Mouse (Mus musculus): ENCODE measurements around the gene Gm42688. TPM values are rescaled to one million over a fixed set of nuclear protein-coding genes. Genes with fewer than 3 reads are reported as not detected.

Gene Gm42688
- polyA plus RNA-seq (2014; fragmentation: Nextera tagmentation; extraction: Ambion mirVana), result 1.9 and 2.7 TPM in 2 replicates

DNA sequence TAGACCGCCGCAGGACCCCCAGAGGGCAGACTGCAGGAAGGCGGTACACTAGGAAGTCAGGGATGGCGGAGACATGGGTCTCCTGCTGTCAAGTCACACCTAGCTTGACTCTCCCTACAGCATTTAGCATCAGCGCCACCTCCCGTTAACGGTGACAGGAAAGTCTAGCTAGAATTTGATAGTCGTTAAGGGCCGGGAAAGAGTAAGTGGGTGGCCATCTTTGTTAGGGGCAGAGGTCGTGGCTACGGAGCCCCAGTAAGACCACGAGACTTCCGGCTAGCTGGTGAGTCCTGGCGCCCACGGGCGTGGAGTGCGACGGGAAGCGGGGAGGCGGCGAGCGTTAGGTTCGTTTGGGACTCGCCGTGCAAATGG lies at the start of gene Gm42688, which contains the start of gene Ccdc142:
TSS of gene Gm42688 (plus strand) at position 302 of the 372 bp plus-strand sequence.
TSS of gene Ccdc142 (plus strand) at position 286 of the 372 bp plus-strand sequence.
- Histone ChIP-seq H3K4me3 (ENCODE audit: low read depth, low read length) (peak within 1 kb of the TSS; percentile 72), H3K9me3 (replicated peaks; ENCODE audit: control insufficient read depth, low read length) (no peaks in the 10 kb centered on the region), H3K9ac (ENCODE audit: low read length) (peak within 1 kb of the TSS; percentile 80), H3K4me1 (ENCODE audit: control insufficient read depth, insufficient read depth, low read length) (peaks cover 12% of the 10 kb centered on the region), H3K4me2 (ENCODE audit: low read length) (peak within 1 kb of the TSS; percentile 100), H3K36me3 (ENCODE audit: control insufficient read depth, insufficient read depth, low read length) (no peaks in the 10 kb centered on the region), H3K27ac (ENCODE audit: low read depth, low read length) (peak within 1 kb of the TSS; percentile 66), H3K27me3 (replicated peaks; ENCODE audit: control insufficient read depth, insufficient read depth, low read length) (no peaks in the 10 kb centered on the region)
- DNase-seq (ENCODE audit: low spot score), result peak; percentile 91
- 1% methylated on average over 25 of the region's 25 CpGs for WGBS
- ATAC-seq, result peak; percentile 80

DNA sequence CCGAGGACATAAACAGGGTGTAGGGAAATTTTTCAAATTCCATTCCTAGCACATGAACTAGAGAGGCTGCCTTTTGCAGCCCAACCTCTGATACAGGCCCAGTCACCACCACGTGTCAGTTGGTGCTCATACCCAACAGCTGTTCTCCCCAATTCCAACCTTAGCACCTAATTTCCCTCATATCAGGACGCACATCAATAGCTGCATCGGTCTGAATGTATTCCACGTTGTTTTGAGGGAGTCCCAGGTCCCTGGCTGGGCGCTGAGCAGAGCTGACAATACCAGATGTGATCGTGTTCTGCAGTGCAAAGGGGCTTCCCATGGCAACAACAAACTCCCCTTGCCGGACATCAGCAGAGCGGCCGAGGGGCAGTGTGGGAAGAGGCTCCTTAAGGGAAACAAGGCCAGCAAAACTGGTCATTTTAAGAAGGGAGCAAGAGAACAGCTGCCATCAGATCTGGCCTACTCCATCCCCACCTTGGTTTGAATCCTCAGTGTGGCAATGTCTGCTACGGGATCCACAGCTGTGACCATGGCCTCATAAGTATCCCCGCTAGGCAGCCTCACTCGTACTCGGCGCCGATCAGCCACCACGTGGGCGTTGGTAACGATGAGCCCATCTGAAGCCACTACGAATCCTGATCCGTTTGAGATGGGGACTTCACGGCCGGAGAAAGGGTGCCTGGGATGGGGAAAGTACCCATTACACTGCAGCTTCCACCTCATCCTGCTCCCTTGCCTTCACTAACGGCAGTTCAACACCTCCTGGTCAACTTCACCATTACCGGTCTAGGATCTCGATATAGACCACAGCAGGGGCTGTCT lies 48.1 kb upstream of the Gm42688 start:
- H3K9me3 ChIP-seq (replicated peaks; ENCODE audit: control insufficient read depth, low read length), result no peaks in the 10 kb centered on the region
- peaks cover 18% of the 10 kb centered on the region for H3K4me1 ChIP-seq (ENCODE audit: control insufficient read depth, insufficient read depth, low read length)
- H3K27ac ChIP-seq (ENCODE audit: low read depth, low read length), result peak overlapping the region; percentile 62; the same call in 1 of the 2 replicates
- no peaks in the 10 kb centered on the region for H3K27me3 ChIP-seq (replicated peaks; ENCODE audit: control insufficient read depth, insufficient read depth, low read length)
- H3K9ac ChIP-seq (ENCODE audit: low read length), result peak overlapping the region; percentile 90
- WGBS, result 4% methylated on average over 26 of the region's 26 CpGs
- peak; percentile 4; the same call in 1 of the 2 replicates for ATAC-seq
- peak overlapping the region; percentile 96 for H3K4me3 ChIP-seq (ENCODE audit: low read depth, low read length)
- DNase-seq (ENCODE audit: low spot score), result peak; percentile 37
- H3K36me3 ChIP-seq (ENCODE audit: control insufficient read depth, insufficient read depth, low read length), result peaks cover 28% of the 10 kb centered on the region
- peak overlapping the region; percentile 87 for H3K4me2 ChIP-seq (ENCODE audit: low read length)

DNA sequence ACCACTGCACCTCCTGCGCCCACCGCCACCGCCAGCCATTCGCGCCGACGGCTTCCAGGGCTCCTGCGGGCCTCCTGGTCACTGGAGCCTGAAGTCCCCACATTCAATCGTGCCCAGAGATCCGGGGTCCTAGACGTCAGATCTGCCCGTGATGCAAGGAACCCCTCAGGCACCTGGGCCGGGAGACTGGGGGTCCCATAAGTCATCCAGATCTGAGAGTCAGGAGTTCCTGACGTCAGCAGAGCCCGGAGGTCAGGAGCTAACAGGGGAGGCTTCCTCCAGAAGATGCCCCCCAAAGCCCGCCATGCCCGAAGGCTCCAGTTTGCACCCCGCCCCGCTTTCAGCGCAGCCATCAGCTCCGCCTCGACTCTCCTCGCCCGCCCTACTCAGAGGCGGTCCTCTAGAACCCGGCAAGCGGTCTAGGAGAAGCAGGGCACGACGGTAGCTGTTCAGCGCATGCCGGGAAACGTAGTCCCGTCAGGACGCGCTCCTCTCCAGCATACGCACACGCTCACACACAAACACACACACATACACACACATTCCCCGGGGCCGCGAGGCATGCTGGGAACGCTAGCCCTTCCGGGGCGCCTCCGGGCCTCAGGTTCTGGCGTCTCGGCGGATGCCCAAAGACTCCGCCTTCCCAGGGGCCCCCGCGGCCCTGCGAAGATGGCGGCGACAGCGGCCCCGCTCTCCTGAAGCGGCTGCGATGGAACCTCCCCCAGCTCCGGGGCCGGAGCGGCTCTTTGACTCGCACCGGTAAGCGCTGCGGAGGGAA lies 47.2 kb upstream of the Gm42688 start, which contains the start of gene Aup1:
TSS of gene Aup1 (plus strand) at position 448 of the 778 bp plus-strand sequence.
- DNase-seq (ENCODE audit: low spot score), result peak; percentile 99
- peak; percentile 98 for ATAC-seq
- peak within 1 kb of the TSS; percentile 90 for H3K9ac ChIP-seq (ENCODE audit: low read length)
- no peaks in the 10 kb centered on the region for H3K9me3 ChIP-seq (replicated peaks; ENCODE audit: control insufficient read depth, low read length)
- peaks cover 18% of the 10 kb centered on the region for H3K4me1 ChIP-seq (ENCODE audit: control insufficient read depth, insufficient read depth, low read length)
- H3K36me3 ChIP-seq (ENCODE audit: control insufficient read depth, insufficient read depth, low read length), result peaks cover 28% of the 10 kb centered on the region
- no peaks in the 10 kb centered on the region for H3K27me3 ChIP-seq (replicated peaks; ENCODE audit: control insufficient read depth, insufficient read depth, low read length)
- peak within 1 kb of the TSS; percentile 96 for H3K4me3 ChIP-seq (ENCODE audit: low read depth, low read length)
- peak within 1 kb of the TSS; percentile 87 for H3K4me2 ChIP-seq (ENCODE audit: low read length)
- under 1% methylated on average over 59 of the region's 64 CpGs for WGBS
- H3K27ac ChIP-seq (ENCODE audit: low read depth, low read length), result peak within 1 kb of the TSS; percentile 82

DNA sequence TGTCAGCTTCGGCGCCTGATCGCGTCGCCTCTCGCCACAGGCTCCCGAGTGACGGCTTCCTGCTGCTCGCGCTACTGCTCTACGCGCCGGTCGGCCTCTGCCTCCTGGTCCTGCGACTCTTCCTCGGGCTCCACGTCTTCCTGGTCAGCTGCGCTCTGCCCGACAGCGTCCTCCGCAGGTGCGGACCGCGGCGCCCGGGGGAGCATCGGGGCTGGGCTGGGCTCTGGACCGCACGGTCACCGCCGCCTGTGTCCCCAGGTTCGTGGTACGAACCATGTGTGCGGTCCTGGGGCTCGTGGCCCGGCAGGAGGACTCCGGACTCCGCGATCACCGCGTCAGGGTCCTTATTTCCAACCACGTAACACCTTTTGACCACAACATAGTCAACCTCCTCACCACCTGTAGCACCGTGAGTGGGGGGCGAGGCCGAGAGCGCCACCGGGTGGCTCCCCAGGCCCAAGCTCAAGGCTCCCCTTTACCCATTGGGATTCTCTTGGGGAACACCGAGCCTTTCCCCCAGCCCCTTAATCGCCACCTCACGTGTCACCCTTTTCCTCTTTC lies 46.5 kb upstream of the Gm42688 start, which contains the start of gene Htra2:
TSS of gene Htra2 (minus strand) at position 403 of the 561 bp plus-strand sequence.
- H3K27ac ChIP-seq (ENCODE audit: low read depth, low read length), result peak within 1 kb of the TSS; percentile 82
- under 1% methylated on average over 48 of the region's 50 CpGs for WGBS
- H3K4me2 ChIP-seq (ENCODE audit: low read length), result peak within 1 kb of the TSS; percentile 87
- no peak for DNase-seq (ENCODE audit: low spot score)
- no peaks in the 10 kb centered on the region for H3K9me3 ChIP-seq (replicated peaks; ENCODE audit: control insufficient read depth, low read length)
- H3K36me3 ChIP-seq (ENCODE audit: control insufficient read depth, insufficient read depth, low read length), result peaks cover 28% of the 10 kb centered on the region
- peak within 1 kb of the TSS; percentile 90 for H3K9ac ChIP-seq (ENCODE audit: low read length)
- ATAC-seq, result peak; percentile 43; the same call in 1 of the 2 replicates
- H3K4me1 ChIP-seq (ENCODE audit: control insufficient read depth, insufficient read depth, low read length), result peaks cover 18% of the 10 kb centered on the region
- no peaks in the 10 kb centered on the region for H3K27me3 ChIP-seq (replicated peaks; ENCODE audit: control insufficient read depth, insufficient read depth, low read length)
- H3K4me3 ChIP-seq (ENCODE audit: low read depth, low read length), result peak within 1 kb of the TSS; percentile 96

DNA sequence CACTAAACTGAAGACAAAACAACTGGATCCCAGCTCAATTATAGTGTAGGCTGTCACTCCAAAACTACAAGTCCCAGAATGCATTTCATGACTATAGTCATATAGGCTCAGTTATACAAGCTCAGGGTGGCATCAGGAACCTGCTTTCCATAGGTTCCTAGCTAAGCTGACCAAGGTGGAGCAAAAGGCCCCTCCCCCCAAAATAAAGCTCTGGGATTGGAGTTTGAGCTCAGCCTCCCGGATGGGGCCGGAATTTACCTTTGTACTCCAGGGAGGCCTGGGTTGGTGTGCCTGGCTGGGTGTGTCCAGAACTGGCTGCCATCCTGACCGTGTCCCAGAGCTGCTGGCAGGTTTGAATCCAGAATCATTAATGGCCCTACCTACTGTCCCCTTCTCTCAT lies 43.6 kb upstream of the Gm42688 start, which contains the start of gene Dqx1:
TSS of gene Dqx1 (plus strand) at position 55 of the 400 bp plus-strand sequence.
- Histone ChIP-seq H3K9ac (ENCODE audit: low read length) (no peak within 1 kb of the TSS), H3K9me3 (replicated peaks; ENCODE audit: control insufficient read depth, low read length) (no peaks in the 10 kb centered on the region), H3K4me1 (ENCODE audit: control insufficient read depth, insufficient read depth, low read length) (peaks cover 15% of the 10 kb centered on the region), H3K36me3 (ENCODE audit: control insufficient read depth, insufficient read depth, low read length) (peaks cover 15% of the 10 kb centered on the region), H3K4me2 (ENCODE audit: low read length) (no peak within 1 kb of the TSS), H3K27ac (ENCODE audit: low read depth, low read length) (no peak within 1 kb of the TSS), H3K4me3 (ENCODE audit: low read depth, low read length) (no peak within 1 kb of the TSS), H3K27me3 (replicated peaks; ENCODE audit: control insufficient read depth, insufficient read depth, low read length) (peaks cover 9% of the 10 kb centered on the region)
- DNase-seq (ENCODE audit: low spot score) (peak; percentile 42), ATAC-seq (no peak)
- WGBS, result 45% methylated on average over 3 of the region's 3 CpGs

DNA sequence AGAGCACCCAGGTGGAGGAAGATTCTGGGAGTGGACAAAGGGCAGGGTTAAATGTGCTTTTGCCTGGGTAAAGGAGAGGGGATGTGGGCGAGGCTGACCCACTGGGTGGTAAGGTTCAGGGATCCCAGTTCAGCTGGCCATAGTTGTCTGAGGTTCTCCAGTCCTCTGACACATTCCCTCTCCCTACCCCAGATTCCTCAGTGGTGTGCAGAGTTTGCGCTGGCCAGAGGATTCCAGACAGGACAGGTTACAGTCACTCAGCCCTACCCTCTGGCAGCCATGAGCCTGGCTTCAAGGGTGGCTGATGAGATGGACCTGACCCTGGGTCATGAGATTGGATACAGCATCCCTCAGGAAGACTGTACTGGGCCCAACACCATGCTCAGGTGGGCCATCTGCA lies 42.7 kb upstream of the Gm42688 start:
- no peak overlapping the region for H3K9ac ChIP-seq (ENCODE audit: low read length)
- H3K4me2 ChIP-seq (ENCODE audit: low read length), result no peak overlapping the region
- H3K27ac ChIP-seq (ENCODE audit: low read depth, low read length), result no peak overlapping the region
- H3K9me3 ChIP-seq (replicated peaks; ENCODE audit: control insufficient read depth, low read length), result no peaks in the 10 kb centered on the region
- no peak overlapping the region for H3K4me3 ChIP-seq (ENCODE audit: low read depth, low read length)
- peaks cover 16% of the 10 kb centered on the region for H3K27me3 ChIP-seq (replicated peaks; ENCODE audit: control insufficient read depth, insufficient read depth, low read length)
- DNase-seq (ENCODE audit: low spot score) (no peak), ATAC-seq (no peak)
- 63% methylated on average over 2 of the region's 2 CpGs for WGBS
- peaks cover 15% of the 10 kb centered on the region for H3K36me3 ChIP-seq (ENCODE audit: control insufficient read depth, insufficient read depth, low read length)
- peaks cover 8% of the 10 kb centered on the region for H3K4me1 ChIP-seq (ENCODE audit: control insufficient read depth, insufficient read depth, low read length)

DNA sequence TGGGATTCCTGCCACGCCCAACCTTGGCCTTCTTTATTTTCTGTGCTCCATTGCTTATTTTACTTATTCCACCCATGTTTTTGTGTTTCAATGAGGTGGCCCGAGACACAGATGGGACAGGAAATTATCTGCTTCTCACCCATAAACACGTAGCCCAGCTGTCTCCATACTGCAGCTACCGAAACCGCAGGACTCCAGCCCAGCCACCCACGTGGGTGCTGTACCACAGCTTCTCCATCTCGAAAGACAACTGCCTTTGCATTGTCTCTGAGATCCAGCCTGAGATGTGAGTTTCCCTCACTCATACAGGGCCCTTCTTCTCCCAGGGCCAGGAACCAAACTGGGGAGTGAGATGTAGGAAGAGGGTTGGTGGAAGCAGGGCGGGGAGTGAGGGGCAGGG lies 35.4 kb upstream of the Gm42688 start:
- no peaks in the 10 kb centered on the region for H3K36me3 ChIP-seq (ENCODE audit: control insufficient read depth, insufficient read depth, low read length)
- no peak overlapping the region for H3K27ac ChIP-seq (ENCODE audit: low read depth, low read length)
- H3K27me3 ChIP-seq (replicated peaks; ENCODE audit: control insufficient read depth, insufficient read depth, low read length), result peaks cover 80% of the 10 kb centered on the region
- 33% methylated on average over 8 of the region's 8 CpGs for WGBS
- no peak for ATAC-seq
- H3K9ac ChIP-seq (ENCODE audit: low read length), result no peak overlapping the region
- no peak overlapping the region for H3K4me2 ChIP-seq (ENCODE audit: low read length)
- no peaks in the 10 kb centered on the region for H3K9me3 ChIP-seq (replicated peaks; ENCODE audit: control insufficient read depth, low read length)
- DNase-seq (ENCODE audit: low spot score), result no peak
- H3K4me1 ChIP-seq (ENCODE audit: control insufficient read depth, insufficient read depth, low read length), result no peaks in the 10 kb centered on the region; the same call in 1 of the 2 replicates
- H3K4me3 ChIP-seq (ENCODE audit: low read depth, low read length), result no peak overlapping the region

DNA sequence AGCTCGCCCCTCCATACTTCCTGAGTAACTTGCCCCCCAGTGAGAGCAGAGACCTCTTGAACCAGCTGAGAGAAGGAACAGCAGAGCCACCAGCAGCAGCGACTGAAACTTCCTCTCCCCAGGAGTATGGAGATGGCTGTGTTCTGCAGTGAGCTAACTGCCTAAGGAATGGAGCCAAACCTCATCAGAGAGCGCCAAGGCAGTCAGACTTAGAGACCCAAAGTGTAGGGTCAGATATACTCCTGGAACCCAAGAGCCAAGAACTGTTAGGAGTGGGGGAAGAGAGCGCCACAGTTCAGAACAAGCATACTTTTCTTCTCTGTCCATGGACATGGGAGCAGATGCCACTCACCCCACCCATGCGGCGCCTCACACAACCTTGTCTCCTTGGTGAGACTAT lies 35.0 kb upstream of the Gm42688 start:
- DNase-seq (ENCODE audit: low spot score) (no peak), ATAC-seq (no peak)
- Histone ChIP-seq H3K4me1 (ENCODE audit: control insufficient read depth, insufficient read depth, low read length) (no peaks in the 10 kb centered on the region; the same call in 1 of the 2 replicates), H3K9me3 (replicated peaks; ENCODE audit: control insufficient read depth, low read length) (no peaks in the 10 kb centered on the region), H3K36me3 (ENCODE audit: control insufficient read depth, insufficient read depth, low read length) (no peaks in the 10 kb centered on the region), H3K4me2 (ENCODE audit: low read length) (no peak overlapping the region), H3K27me3 (replicated peaks; ENCODE audit: control insufficient read depth, insufficient read depth, low read length) (peaks cover 85% of the 10 kb centered on the region), H3K9ac (ENCODE audit: low read length) (no peak overlapping the region), H3K27ac (ENCODE audit: low read depth, low read length) (no peak overlapping the region), H3K4me3 (ENCODE audit: low read depth, low read length) (no peak overlapping the region)
- 30% methylated on average over 6 of the region's 6 CpGs for WGBS
